Mouse (Mus musculus) small intestine, adult 2 months (tissue): ENCODE results near the gene Atad1. TPM values are rescaled to one million over a fixed set of nuclear protein-coding genes. Genes with fewer than 3 reads are reported as not detected.

Experiments
- H3K27ac ChIP-seq: fragments of 200-500 bp; 2 replicates; pipeline ENCODE4 v1.5.1; 2012; ENCODE audit warnings: low read depth, low read length, control low read depth, inconsistent platforms; ENCODE audit not compliant: insufficient read depth
- H3K27me3 ChIP-seq: fragments of 200-500 bp; 2 replicates; pipeline ENCODE4 v1.6.1; 2012; ENCODE audit warnings: mild to moderate bottlenecking, moderate library complexity, low read length, inconsistent platforms; ENCODE audit not compliant: control insufficient read depth, insufficient read depth
- H3K36me3 ChIP-seq: fragments of 200-500 bp; 2 replicates; pipeline ENCODE4 v1.6.1; 2012; ENCODE audit warnings: mild to moderate bottlenecking, low read length, control low read depth, inconsistent platforms; ENCODE audit not compliant: control insufficient read depth, insufficient read depth
- H3K4me1 ChIP-seq: fragments of 200-500 bp; 2 replicates; pipeline ENCODE4 v1.6.1; 2012; ENCODE audit warnings: low read length, inconsistent platforms, mixed read lengths; ENCODE audit not compliant: control insufficient read depth, insufficient read depth, insufficient read length
- H3K4me3 ChIP-seq: fragments of 200-500 bp; 2 replicates; pipeline ENCODE4 v1.5.1; 2012; ENCODE audit warnings: low read depth, mild to moderate bottlenecking, control low read depth, inconsistent platforms, low read length, moderate library complexity
- CTCF ChIP-seq: fragments of 200-500 bp; IDR thresholded peaks from 2 replicates; pipeline ENCODE4 v1.5.1; 2012; ENCODE audit warnings: low read depth, mild to moderate bottlenecking, control low read depth, inconsistent platforms, low read length, moderate library complexity, mixed read lengths; ENCODE audit not compliant: insufficient replicate concordance, insufficient read length; ENCODE audit errors: extremely low read depth
- POLR2A ChIP-seq: fragments of 200-500 bp; IDR thresholded peaks from 2 replicates; pipeline ENCODE4 v1.6.1; 2012; ENCODE audit warnings: low read depth, mild to moderate bottlenecking, control low read depth, inconsistent platforms, low read length, moderate library complexity
- WGBS: fragments of 180-500 bp; shearing (Covaris S2); methylation state at CpG from one replicate; pipeline ENCODE4 v1.1.7; 2018; 5-methylcytosine and 5-hydroxymethylcytosine counted together
- polyA plus RNA-seq: library from polyadenylated mRNA; depleted of rRNA; stranded (reverse); fragments of >200 nt; gene quantifications from 2 replicates; pipeline ENCODE4 v1.2.3, GENCODE M21; 2012

The Atad1 gene
- polyA plus RNA-seq, 1 experiment, result 1.5 TPM

GRCm38 (mm10) chr19:32737844-32738243, 1.7 kb downstream of the Atad1 start:
- no peaks in the 10 kb centered on the region for H3K27me3 ChIP-seq
- 66% methylated on average over 7 of the region's 7 CpGs for WGBS
- no peak overlapping the region for H3K4me3 ChIP-seq
- TF ChIP-seq POLR2A (no peak), CTCF (no peak)
- H3K27ac ChIP-seq, result peak overlapping the region; percentile 83
- no peaks in the 10 kb centered on the region for H3K36me3 ChIP-seq
- H3K4me1 ChIP-seq, result 0 out of 2 replicates have a peak, but pooled peaks cover 2% of the 10 kb centered on the region

DNA sequence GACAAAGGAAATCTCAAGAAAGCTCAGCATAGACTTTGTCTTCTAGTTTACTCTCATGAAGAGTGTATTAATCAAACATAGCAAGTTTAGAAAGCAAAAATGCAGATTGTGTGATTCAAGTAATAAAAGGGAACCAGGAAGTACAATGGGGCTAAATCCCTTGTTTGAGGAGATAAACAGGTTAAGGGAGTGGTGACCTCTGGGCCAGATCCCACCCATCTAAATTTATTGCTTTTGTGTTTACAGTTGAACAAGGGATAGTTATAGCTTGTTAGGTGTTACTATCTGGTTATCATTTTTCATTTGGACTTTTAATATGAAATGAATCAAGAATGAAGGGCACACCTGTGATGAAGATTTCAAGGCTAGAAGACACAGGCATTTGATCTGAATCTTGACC, 6.7 kb downstream of the Atad1 start:
- TF ChIP-seq CTCF, result no peak
- TF ChIP-seq POLR2A, result no peak
- Histone ChIP-seq H3K27me3 (no peaks in the 10 kb centered on the region), H3K4me3 (no peak overlapping the region), H3K4me1 (0 out of 2 replicates have a peak, but pooled peaks cover 2% of the 10 kb centered on the region), H3K36me3 (no peaks in the 10 kb centered on the region), H3K27ac (peak overlapping the region; percentile 46; the same call in 1 of the 2 replicates)

DNA sequence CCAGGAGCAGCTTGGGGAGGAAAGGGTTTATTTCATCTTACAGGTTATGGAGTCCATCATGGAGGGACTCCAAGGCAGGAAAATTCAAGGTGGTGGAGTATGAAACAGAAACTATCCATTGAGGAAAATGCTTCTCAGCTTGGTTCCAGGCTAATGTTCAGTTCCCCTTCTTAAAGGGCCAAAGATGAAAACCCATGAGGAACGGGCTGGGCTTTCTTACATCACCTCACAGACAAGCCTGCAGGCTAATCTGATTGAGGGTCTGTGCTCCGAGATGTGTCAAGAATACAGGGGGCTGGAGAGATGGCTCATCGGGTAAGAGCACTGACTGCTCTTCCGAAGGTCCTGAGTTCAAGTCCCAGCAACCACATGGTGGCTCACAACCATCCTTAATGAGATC, 9.8 kb downstream of the Atad1 start:
- no peak overlapping the region for H3K4me3 ChIP-seq
- no peak overlapping the region for H3K27ac ChIP-seq
- H3K36me3 ChIP-seq, result no peaks in the 10 kb centered on the region
- 87% methylated on average over 4 of the region's 4 CpGs for WGBS
- 0 out of 2 replicates have a peak, but pooled peaks cover 2% of the 10 kb centered on the region for H3K4me1 ChIP-seq
- H3K27me3 ChIP-seq, result no peaks in the 10 kb centered on the region
- TF ChIP-seq CTCF (no peak), POLR2A (no peak)

DNA sequence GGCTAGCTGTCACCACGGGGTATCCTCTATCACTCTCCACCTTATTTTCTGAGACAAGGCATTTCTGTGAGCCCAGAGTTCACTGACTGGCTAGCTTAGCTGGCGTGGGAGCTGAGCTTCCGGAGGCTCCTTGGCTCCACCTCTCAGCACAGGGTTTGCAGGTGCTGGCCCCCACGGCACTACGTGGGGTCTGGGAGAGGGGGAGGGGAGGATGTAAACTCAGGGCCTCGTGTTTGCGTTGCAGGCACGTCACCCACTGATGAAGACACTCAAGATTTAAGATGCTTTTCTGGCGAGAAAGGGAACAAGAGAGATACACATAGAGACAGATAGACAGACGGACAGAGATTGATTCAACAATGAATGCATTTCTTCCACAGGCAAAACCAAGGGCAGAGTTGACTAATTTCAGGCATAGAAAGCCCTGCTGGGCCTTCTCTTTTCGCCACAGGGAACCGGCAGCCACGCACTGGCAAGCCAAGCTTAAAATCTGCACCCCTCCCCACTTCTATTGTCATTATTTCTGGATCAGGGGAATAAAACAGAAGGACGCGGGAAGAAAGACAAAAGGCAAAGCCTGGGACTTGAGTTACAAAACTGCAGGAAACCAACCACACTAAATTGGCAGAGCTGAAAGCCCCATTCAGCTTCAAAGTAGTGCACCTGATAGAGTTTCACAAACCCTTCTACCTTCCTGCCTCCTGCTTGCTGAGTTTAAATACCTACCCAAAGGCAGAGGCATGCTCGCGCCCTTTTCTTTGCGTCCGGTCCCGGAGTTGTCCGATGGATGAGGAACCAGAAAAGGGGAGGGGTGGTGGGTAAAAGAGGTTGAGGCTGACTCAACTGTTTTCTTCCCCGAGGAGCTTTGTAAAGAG, 12.9 kb downstream of the Atad1 start:
- no peak for TF ChIP-seq POLR2A
- TF ChIP-seq CTCF, result no peak
- H3K4me3 ChIP-seq, result no peak overlapping the region
- 47% methylated on average over 22 of the region's 22 CpGs for WGBS
- H3K27ac ChIP-seq, result no peak overlapping the region
- no peaks in the 10 kb centered on the region for H3K36me3 ChIP-seq
- no peaks in the 10 kb centered on the region for H3K4me1 ChIP-seq
- no peaks in the 10 kb centered on the region for H3K27me3 ChIP-seq

GRCm38 (mm10) chr19:32723817-32724216, 15.8 kb downstream of the Atad1 start:
- no peak for TF ChIP-seq CTCF
- TF ChIP-seq POLR2A, result no peak
- no peaks in the 10 kb centered on the region for H3K36me3 ChIP-seq
- H3K4me1 ChIP-seq, result no peaks in the 10 kb centered on the region
- H3K27ac ChIP-seq, result no peak overlapping the region
- WGBS, result 70% methylated on average over 7 of the region's 7 CpGs
- no peak overlapping the region for H3K4me3 ChIP-seq
- H3K27me3 ChIP-seq, result no peaks in the 10 kb centered on the region

- H3K4me1 ChIP-seq, result no peaks in the 10 kb centered on the region
- H3K27me3 ChIP-seq, result no peaks in the 10 kb centered on the region
- H3K36me3 ChIP-seq, result no peaks in the 10 kb centered on the region
- TF ChIP-seq CTCF (no peak), POLR2A (no peak)
- no peak overlapping the region for H3K4me3 ChIP-seq
- no peak overlapping the region for H3K27ac ChIP-seq
- 97% methylated on average over 1 of the region's 1 CpGs for WGBS
Measured at GRCm38 (mm10) chr19:32720319-32720718, 19.3 kb downstream of the Atad1 start.

DNA sequence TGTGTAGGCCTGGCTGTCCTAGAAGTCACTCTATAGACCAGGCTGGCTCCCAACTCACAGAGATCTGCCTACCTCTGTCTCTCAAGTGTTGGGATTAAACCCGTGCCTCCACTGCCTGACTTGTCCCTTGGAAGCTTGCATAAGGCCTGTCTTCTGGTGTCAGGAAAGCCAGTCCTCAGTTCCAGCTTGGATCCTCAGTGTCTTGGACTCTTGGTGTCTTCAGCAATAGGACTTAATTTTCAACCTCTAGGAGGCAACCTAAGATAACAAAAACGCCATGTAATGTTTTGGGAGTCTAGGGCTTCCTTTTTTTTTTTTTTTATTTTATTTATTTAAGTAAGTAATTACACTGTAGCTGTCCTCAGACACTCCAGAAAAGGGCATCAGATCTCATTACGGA, 22.0 kb downstream of the Atad1 start:
- Histone ChIP-seq H3K27me3 (no peaks in the 10 kb centered on the region), H3K27ac (no peak overlapping the region), H3K4me3 (no peak overlapping the region), H3K4me1 (no peaks in the 10 kb centered on the region), H3K36me3 (no peaks in the 10 kb centered on the region)
- 48% methylated on average over 3 of the region's 3 CpGs for WGBS
- no peak for TF ChIP-seq CTCF
- TF ChIP-seq POLR2A, result no peak
